8 mouse cellular contexts compared by ENCODE assay signal in genomic region chrX:52987905-52988783, GRCm38 (mm10). TPM values are rescaled to one million over a fixed set of nuclear protein-coding genes. Genes with fewer than 3 reads are reported as not detected.
DNase-seq lines count a peak whose midpoint lies in the region; ATAC-seq lines count a peak whose summit lies in the region.

TSS of gene Hprt (plus strand) at chrX:52988137.

- H3K27me3 ChIP-seq in embryonic facial prominence, embryonic 12.5 days: no peaks in the 10 kb centered on the region
- H3K27me3 ChIP-seq in limb, embryonic 12.5 days: no peaks in the 10 kb centered on the region
- H3K27me3 ChIP-seq in midbrain, embryonic 14.5 days (ENCODE audit: control insufficient read depth, insufficient read depth, low read length): no peaks in the 10 kb centered on the region

- no peaks in the 10 kb centered on the region for H3K36me3 ChIP-seq in embryonic facial prominence, embryonic 12.5 days
- H3K36me3 ChIP-seq in limb, embryonic 12.5 days: no peaks in the 10 kb centered on the region
- H3K36me3 ChIP-seq in midbrain, embryonic 14.5 days (ENCODE audit: control insufficient read depth, insufficient read depth, low read length): no peaks in the 10 kb centered on the region

- H3K9ac ChIP-seq in embryonic facial prominence, embryonic 12.5 days: peak within 1 kb of the TSS; percentile 72
- peak within 1 kb of the TSS; percentile 81 for H3K9ac ChIP-seq in limb, embryonic 12.5 days (replicated peaks)
- H3K9ac ChIP-seq in midbrain, embryonic 14.5 days (replicated peaks; ENCODE audit: low read length): peak within 1 kb of the TSS; percentile 65

- H3K9me3 ChIP-seq in embryonic facial prominence, embryonic 12.5 days: no peaks in the 10 kb centered on the region
- H3K9me3 ChIP-seq in limb, embryonic 12.5 days: no peaks in the 10 kb centered on the region
- H3K9me3 ChIP-seq in midbrain, embryonic 14.5 days (ENCODE audit: control insufficient read depth, low read length): no peaks in the 10 kb centered on the region

- peak; percentile 93 for ATAC-seq in embryonic facial prominence, embryonic 12.5 days (ENCODE audit: insufficient number of reproducible peaks, insufficient read depth, low FRiP score, low TSS enrichment)
- peak; percentile 90 for ATAC-seq in limb, embryonic 12.5 days (ENCODE audit: insufficient number of reproducible peaks, insufficient read depth, low FRiP score, low TSS enrichment, low read depth)
- ATAC-seq in midbrain, embryonic 14.5 days (ENCODE audit: low FRiP score, low TSS enrichment): peak; percentile 94

- peak; percentile 90 for DNase-seq in 3134 (ENCODE audit: extremely low read depth, insufficient read length, low spot score)
- peak; percentile 92 to 94 for DNase-seq in adrenal gland, postnatal 36 days
- peak; percentile 99 for DNase-seq in heart, adult 11 months
- peak; percentile 85 for DNase-seq in kidney, adult 18-20 months
- DNase-seq in midbrain, embryonic 14.5 days: peak; percentile 89
- DNase-seq in spleen, adult 12 weeks (ENCODE audit: low spot score): peak; percentile 81

- H3K4me1 ChIP-seq in embryonic facial prominence, embryonic 12.5 days: no peaks in the 10 kb centered on the region
- peaks cover 8% of the 10 kb centered on the region for H3K4me1 ChIP-seq in limb, embryonic 12.5 days (replicated peaks)
- H3K4me1 ChIP-seq in midbrain, embryonic 14.5 days (ENCODE audit: control insufficient read depth, insufficient read depth, low read length): 0 out of 2 replicates have a peak, but pooled peaks cover 8% of the 10 kb centered on the region

- peak within 1 kb of the TSS; percentile 86 for H3K27ac ChIP-seq in embryonic facial prominence, embryonic 12.5 days
- H3K27ac ChIP-seq in limb, embryonic 12.5 days: peak within 1 kb of the TSS; percentile 91
- H3K27ac ChIP-seq in midbrain, embryonic 14.5 days (replicated peaks; ENCODE audit: low read depth, low read length): peak within 1 kb of the TSS; percentile 85

- peak within 1 kb of the TSS; percentile 63 for H3K4me3 ChIP-seq in embryonic facial prominence, embryonic 12.5 days
- H3K4me3 ChIP-seq in limb, embryonic 12.5 days (replicated peaks): peak within 1 kb of the TSS; percentile 66
- peak within 1 kb of the TSS; percentile 57 for H3K4me3 ChIP-seq in midbrain, embryonic 14.5 days (replicated peaks; ENCODE audit: low read depth, low read length)

- WGBS in embryonic facial prominence, embryonic 12.5 days: 25% methylated on average over 62 of the region's 72 CpGs
- 16% methylated on average over 65 of the region's 72 CpGs for WGBS in limb, embryonic 12.5 days
- WGBS in midbrain, embryonic 14.5 days: 23% methylated on average over 72 of the region's 72 CpGs

- H3K4me2 ChIP-seq in embryonic facial prominence, embryonic 12.5 days (replicated peaks): peak within 1 kb of the TSS; percentile 48
- peak within 1 kb of the TSS; percentile 51 for H3K4me2 ChIP-seq in limb, embryonic 12.5 days
- H3K4me2 ChIP-seq in midbrain, embryonic 14.5 days (ENCODE audit: low read length): peak within 1 kb of the TSS; percentile 56

RNA-seq across cellular contexts. Expression of gene Hprt, which starts in this region (rescaled TPM):
- total RNA-seq in adrenal gland, postnatal 36 days (2021): 100 to 1,000 TPM; 119 to 120 TPM
- 62.8 and 66.4 TPM in 2 replicates for polyA plus RNA-seq in embryonic facial prominence, embryonic 12.5 days (2016; fragmentation: Nextera tagmentation; extraction: Ambion mirVana)
- polyA plus RNA-seq in limb, embryonic 12.5 days (2016; fragmentation: Nextera tagmentation; extraction: Ambion mirVana): 71.9 and 76.9 TPM in 2 replicates
- 83.1 and 85.1 TPM in 2 replicates for polyA plus RNA-seq in midbrain, embryonic 14.5 days (2014; fragmentation: Nextera tagmentation; extraction: Ambion mirVana)

Comparison
In these comparisons a context has a peak if more than half of its experiments do, and no peak if none do; other contexts are left out.
1. Peak in every context shown above with its lines: DNase-seq, ATAC-seq, H3K4me3 ChIP-seq and H3K27ac ChIP-seq.